Mouse (Mus musculus) urinary bladder, postnatal 36 days (tissue): Measurements from ENCODE around the gene Vax2.

ENCODE experiments used
- DNase-seq, 2 experiments: peaks; one replicate each; pipeline ENCODE4 v3.0.0; 2022; ENCODE audit warnings: low spot score in 2 of 2, mixed read lengths in 1 of 2

The Vax2 gene

GRCm38 (mm10) chr6:83762344-83762743 lies 51.3 kb downstream of the Vax2 start, which contains the start of gene Ankrd53:
Gene Ankrd53, plus strand, starts transcription at chr6:83762644.
- no peak for DNase-seq

- peak; percentile 18 to 33 for DNase-seq
Measured at GRCm38 (mm10) chr6:83762880-83763431, 51.9 kb downstream of the Vax2 start.

- DNase-seq: no peak
Measured at GRCm38 (mm10) chr6:83766982-83767381, 55.9 kb downstream of the Vax2 start.

- no peak for DNase-seq
Measured at GRCm38 (mm10) chr6:83768485-83768884, 57.4 kb downstream of the Vax2 start.

- DNase-seq: no peak
Measured at GRCm38 (mm10) chr6:83774126-83774525, 63.1 kb downstream of the Vax2 start.

- DNase-seq: peak in 1 of 2 experiments; percentile 7
Measured at GRCm38 (mm10) chr6:83774781-83775563, 63.9 kb downstream of the Vax2 start.

- DNase-seq: peak; percentile 79 to 89
Measured at GRCm38 (mm10) chr6:83775638-83776293, 64.7 kb downstream of the Vax2 start, which contains the start of gene Tex261. Gene Tex261, minus strand, starts transcription at chr6:83775813.

GRCm38 (mm10) chr6:83778306-83778705 lies 67.2 kb downstream of the Vax2 start:
- no peak for DNase-seq

GRCm38 (mm10) chr6:83779026-83779425 lies 68.0 kb downstream of the Vax2 start:
- DNase-seq: peak; percentile 19 to 45

GRCm38 (mm10) chr6:83786426-83786825 lies 75.4 kb downstream of the Vax2 start:
- DNase-seq: no peak
